Mouse (Mus musculus) cerebellum, adult 9-10 months (tissue): ENCODE data around the gene Serpine3.
"Not testable (repeated sequence)": the region's sequence is repeated elsewhere in the genome, so short reads cannot be mapped to it uniquely, and the experiment has no call there.

Source experiments
- DNase-seq: peaks from one replicate; pipeline ENCODE4 v3.0.0; 2022

Serpine3 gene

GRCm38 (mm10) chr14:62663367-62663766, at the start of gene Serpine3:
Serpine3 (plus strand) TSS chr14:62663667.
- DNase-seq, result no peak

GRCm38 (mm10) chr14:62622393-62622792, 41.1 kb upstream of the Serpine3 start:
- DNase-seq, result no peak

GRCm38 (mm10) chr14:62627951-62628350, 35.5 kb upstream of the Serpine3 start:
- DNase-seq, result peak; percentile 87

- no peak for DNase-seq
Observed at GRCm38 (mm10) chr14:62637436-62638344, 25.8 kb upstream of the Serpine3 start.

- no peak for DNase-seq
Observed at GRCm38 (mm10) chr14:62638345-62638702, 25.1 kb upstream of the Serpine3 start.

- DNase-seq, result no peak
Observed at GRCm38 (mm10) chr14:62639111-62639510, 24.4 kb upstream of the Serpine3 start.

- no peak for DNase-seq
Observed at GRCm38 (mm10) chr14:62639551-62639950, 23.9 kb upstream of the Serpine3 start.

- DNase-seq, result no peak
Observed at GRCm38 (mm10) chr14:62640396-62640795, 23.1 kb upstream of the Serpine3 start.

- not testable (repeated sequence) for DNase-seq
Observed at GRCm38 (mm10) chr14:62642368-62642767, 21.1 kb upstream of the Serpine3 start.

- no peak for DNase-seq
Observed at GRCm38 (mm10) chr14:62648405-62648804, 15.1 kb upstream of the Serpine3 start.

- no peak for DNase-seq
Observed at GRCm38 (mm10) chr14:62650376-62650775, 13.1 kb upstream of the Serpine3 start.

GRCm38 (mm10) chr14:62651771-62652170, 11.7 kb upstream of the Serpine3 start:
- DNase-seq, result no peak

- no peak for DNase-seq
Observed at GRCm38 (mm10) chr14:62655996-62656395, 7.5 kb upstream of the Serpine3 start.

- DNase-seq, result no peak
Observed at GRCm38 (mm10) chr14:62657469-62657868, 6.0 kb upstream of the Serpine3 start.

- no peak for DNase-seq
Observed at GRCm38 (mm10) chr14:62662381-62662780, 1.1 kb upstream of the Serpine3 start.

GRCm38 (mm10) chr14:62664976-62665673, 1.7 kb downstream of the Serpine3 start:
- no peak for DNase-seq

GRCm38 (mm10) chr14:62673646-62674045, 10.2 kb downstream of the Serpine3 start:
- DNase-seq, result no peak

GRCm38 (mm10) chr14:62718161-62718560, 54.7 kb downstream of the Serpine3 start:
- no peak for DNase-seq

GRCm38 (mm10) chr14:62721625-62722024, 58.2 kb downstream of the Serpine3 start:
- peak; percentile 26 for DNase-seq

GRCm38 (mm10) chr14:62724560-62724959, 61.1 kb downstream of the Serpine3 start:
- no peak for DNase-seq

GRCm38 (mm10) chr14:62731902-62732301, 68.4 kb downstream of the Serpine3 start:
- DNase-seq, result no peak

- no peak for DNase-seq
Observed at GRCm38 (mm10) chr14:62733666-62734065, 70.2 kb downstream of the Serpine3 start.

GRCm38 (mm10) chr14:62735646-62736045, 72.2 kb downstream of the Serpine3 start:
- no peak for DNase-seq
